Mouse (Mus musculus) MEL (cell line): ENCODE data around the gene Scrn3. TPM values are rescaled to one million over a fixed set of nuclear protein-coding genes. Genes with fewer than 3 reads are reported as not detected.

ENCODE experiments used
- DNase-seq: peaks from one replicate; pipeline ENCODE4 v3.0.0; 2011; ENCODE audit warnings: low read depth, low spot score
- H3K27ac ChIP-seq: 2 replicates; pipeline ENCODE4 v1.5.1; 2012; ENCODE audit warnings: low read depth, mild to moderate bottlenecking, control low read depth, low read length, moderate library complexity; ENCODE audit not compliant: control insufficient read depth
- H3K27me3 ChIP-seq, 2 experiments: fragments of 150-350 bp in 1 of 2; sonication (generic) in 1 of 2; 2 replicates each; pipeline ENCODE4 v1.6.1; 2012; ENCODE audit warnings: low read length in 2 of 2, mild to moderate bottlenecking in 2 of 2, improper control_type of control experiment in 1 of 2, moderate library complexity in 1 of 2; ENCODE audit not compliant: insufficient read depth in 2 of 2, control insufficient read depth in 1 of 2
- H3K36me3 ChIP-seq, 2 experiments: 2 replicates each; pipeline ENCODE4 v1.6.1; 2012 to 2014; ENCODE audit warnings: low read length in 2 of 2, improper control_type of control experiment in 1 of 2, inconsistent platforms in 1 of 2, mild to moderate bottlenecking in 1 of 2; ENCODE audit not compliant: insufficient read depth in 2 of 2, control insufficient read depth in 1 of 2
- H3K4me1 ChIP-seq, 2 experiments: fragments of 150-350 bp in 1 of 2; sonication (generic) in 1 of 2; 2 replicates each; pipeline ENCODE4 v1.6.1; 2012; ENCODE audit warnings: low read length in 2 of 2, improper control_type of control experiment in 1 of 2, mild to moderate bottlenecking in 1 of 2; ENCODE audit not compliant: insufficient read depth in 2 of 2, control insufficient read depth in 1 of 2
- H3K4me3 ChIP-seq, 2 experiments: fragments of 150-350 bp in 1 of 2; sonication (generic) in 1 of 2; 2 replicates each; pipeline ENCODE4 v1.5.1; 2012; ENCODE audit warnings: low read depth in 2 of 2, low read length in 2 of 2, mild to moderate bottlenecking in 2 of 2, moderate library complexity in 2 of 2, control low read depth in 1 of 2, improper control_type of control experiment in 1 of 2; ENCODE audit not compliant: control insufficient read depth in 1 of 2, insufficient read depth in 1 of 2
- H3K79me2 ChIP-seq: 2 replicates; pipeline ENCODE4 v1.6.1; 2012; ENCODE audit warnings: mild to moderate bottlenecking, low read length, moderate library complexity; ENCODE audit not compliant: control insufficient read depth, poor library complexity, insufficient read depth
- H3K9ac ChIP-seq: 2 replicates; pipeline ENCODE4 v1.6.1; 2012; ENCODE audit warnings: low read depth, mild to moderate bottlenecking, control low read depth, low read length, moderate library complexity; ENCODE audit not compliant: control insufficient read depth, poor library complexity, severe bottlenecking
- H3K9me3 ChIP-seq: fragments of 150-350 bp; sonication (generic); replicated peaks from 2 replicates; pipeline ENCODE4 v1.6.1; 2012; ENCODE audit warnings: mild to moderate bottlenecking, low read length, improper control_type of control experiment, moderate library complexity; ENCODE audit not compliant: insufficient read depth
- CHD2 ChIP-seq: IDR thresholded peaks from 2 replicates; pipeline ENCODE4 v1.6.1; 2011; ENCODE audit warnings: low read length, improper control_type of control experiment
- CTCF ChIP-seq, 3 experiments: IDR thresholded peaks in 2 of 3; conservative IDR thresholded peaks in 1 of 3; 2 replicates each; pipeline ENCODE4 v1.5.1; 2011 to 2012; ENCODE audit warnings: low read length in 3 of 3, low read depth in 2 of 3, mild to moderate bottlenecking in 2 of 3, improper control_type of control experiment in 1 of 3, inconsistent platforms in 1 of 3, mixed read lengths in 1 of 3, moderate library complexity in 1 of 3; ENCODE audit not compliant: control insufficient read depth in 1 of 3, insufficient read depth in 1 of 3, poor library complexity in 1 of 3, severe bottlenecking in 1 of 3
- ETS1 ChIP-seq: IDR thresholded peaks from 2 replicates; pipeline ENCODE4 v1.6.1; 2012; ENCODE audit warnings: low read depth, mild to moderate bottlenecking, inconsistent platforms, low read length, improper control_type of control experiment, moderate library complexity
- GATA1 ChIP-seq: IDR thresholded peaks from 2 replicates; pipeline ENCODE4 v1.6.1; 2011; ENCODE audit warnings: low read depth, low read length, improper control_type of control experiment
- MAX ChIP-seq: IDR thresholded peaks from 2 replicates; pipeline ENCODE4 v1.6.1; 2011; ENCODE audit warnings: low read length, improper control_type of control experiment
- MEF2A ChIP-seq: IDR thresholded peaks from 2 replicates; pipeline ENCODE4 v1.6.1; 2014; ENCODE audit warnings: low read depth, mild to moderate bottlenecking, inconsistent platforms, low read length, improper control_type of control experiment; ENCODE audit not compliant: poor library complexity, insufficient replicate concordance, severe bottlenecking; ENCODE audit errors: extremely low read depth
- MXI1 ChIP-seq: IDR thresholded peaks from 2 replicates; pipeline ENCODE4 v1.6.1; 2011; ENCODE audit warnings: mild to moderate bottlenecking, low read depth, low read length, improper control_type of control experiment
- MYB ChIP-seq: IDR thresholded peaks from 2 replicates; pipeline ENCODE4 v1.6.1; 2011; ENCODE audit warnings: mild to moderate bottlenecking, low read depth, low read length, improper control_type of control experiment
- MYC ChIP-seq: IDR thresholded peaks from 2 replicates; pipeline ENCODE4 v1.6.1; 2011; ENCODE audit warnings: low read depth, mild to moderate bottlenecking, low read length, improper control_type of control experiment, moderate library complexity
- POLR2A ChIP-seq, 2 experiments: IDR thresholded peaks; 2 replicates each; pipeline ENCODE4 v1.6.1; 2011 to 2012; ENCODE audit warnings: low read length in 2 of 2, mild to moderate bottlenecking in 2 of 2, control low read depth in 1 of 2, improper control_type of control experiment in 1 of 2, low read depth in 1 of 2, moderate library complexity in 1 of 2; ENCODE audit not compliant: control insufficient read depth in 1 of 2, insufficient read depth in 1 of 2, poor library complexity in 1 of 2
- TBP ChIP-seq: IDR thresholded peaks from 2 replicates; pipeline ENCODE4 v1.8.0; 2011; ENCODE audit warnings: low read depth, low read length, improper control_type of control experiment
- USF1 ChIP-seq: IDR thresholded peaks from 2 replicates; pipeline ENCODE4 v1.6.1; 2014; ENCODE audit warnings: low read depth, mild to moderate bottlenecking, inconsistent platforms, low read length, improper control_type of control experiment, moderate library complexity
- ZC3H11A ChIP-seq: IDR thresholded peaks from 2 replicates; pipeline ENCODE4 v1.6.1; 2012; ENCODE audit warnings: low read depth, mild to moderate bottlenecking, inconsistent platforms, low read length, improper control_type of control experiment
- ZKSCAN1 ChIP-seq: IDR thresholded peaks from 2 replicates; pipeline ENCODE4 v1.6.1; 2012; ENCODE audit warnings: low read depth, mild to moderate bottlenecking, inconsistent platforms, low read length, improper control_type of control experiment, moderate library complexity
- ZMIZ1 ChIP-seq: IDR thresholded peaks from 2 replicates; pipeline ENCODE4 v1.6.1; 2012; ENCODE audit warnings: low read depth, mild to moderate bottlenecking, inconsistent platforms, low read length, improper control_type of control experiment, moderate library complexity
- ZNF384 ChIP-seq: IDR thresholded peaks from 2 replicates; pipeline ENCODE4 v1.6.1; 2012; ENCODE audit warnings: low read depth, mild to moderate bottlenecking, inconsistent platforms, low read length, improper control_type of control experiment
- polyA plus RNA-seq, 2 experiments: library from polyadenylated mRNA; stranded (reverse) in 1 of 2; unstranded in 1 of 2; fragments of >175 nt in 1 of 2; fragments of >200 nt in 1 of 2; gene quantifications; 2 replicates each; pipeline versions ENCODE4 v1.2.1 to v1.2.4; 2012; ENCODE audit warnings: low replicate concordance in 2 of 2, low read depth in 1 of 2; ENCODE audit not compliant: insufficient read length in 2 of 2, insufficient read depth in 1 of 2, missing spikeins in 1 of 2
- total RNA-seq: library from RNA; depleted of rRNA; stranded (reverse); fragments of 300-350 nt; gene quantifications from 2 replicates; pipeline ENCODE4 v1.2.3, GENCODE M21; 2012

Gene Scrn3
- total and polyA plus RNA-seq, 3 experiments = 3.2 to 7.7 TPM; not detected in 1

DNA sequence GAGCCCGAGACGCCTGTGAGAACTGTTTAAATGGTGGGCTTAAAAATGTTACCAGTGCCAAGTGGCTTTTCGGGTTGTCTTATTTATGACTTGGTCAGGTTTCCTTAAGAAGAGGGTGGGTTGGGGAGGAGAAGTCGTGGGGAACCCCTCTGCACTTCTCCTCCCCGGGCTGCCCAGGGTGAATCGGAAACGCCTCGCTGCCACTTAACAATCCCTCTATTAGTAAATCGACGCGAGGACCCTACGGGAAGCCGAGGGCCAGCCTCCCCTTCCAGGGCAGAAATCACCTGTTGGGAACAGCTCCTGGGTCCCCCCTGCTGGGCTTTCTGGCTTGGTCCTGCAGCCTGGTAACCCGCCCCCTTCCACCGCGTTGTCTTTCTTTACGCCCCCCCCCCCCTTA, 42.7 kb upstream of the Scrn3 start:
- Histone ChIP-seq H3K27ac (no peak overlapping the region), H3K27me3 (no peaks in the 10 kb centered on the region), H3K79me2 (no peaks in the 10 kb centered on the region), H3K9me3 (no peaks in the 10 kb centered on the region), H3K9ac (no peak overlapping the region), H3K4me1 (no peaks in the 10 kb centered on the region), H3K36me3 (no peaks in the 10 kb centered on the region), H3K4me3 (no peak overlapping the region)
- no peak for DNase-seq
- TF ChIP-seq USF1 = no peak
- no peak for TF ChIP-seq ETS1
- TF ChIP-seq MXI1 = no peak
- TF ChIP-seq POLR2A (IDR thresholded peaks at IDR 0.05; ENCODE audit: control insufficient read depth in 1 of 2, insufficient read depth in 1 of 2, low read depth in 1 of 2, low read length in 2 of 2, poor library complexity in 1 of 2) = no peak
- no peak for TF ChIP-seq MAX
- TF ChIP-seq ZC3H11A = no peak
- no peak for TF ChIP-seq MYC
- no peak for TF ChIP-seq CHD2
- no peak for TF ChIP-seq CTCF (IDR thresholded peaks at IDR 0.05 in 2 of 3, conservative IDR thresholded peaks at IDR 0.05 in 1 of 3; ENCODE audit: control insufficient read depth in 1 of 3, insufficient read depth in 1 of 3, low read depth in 2 of 3, low read length in 3 of 3, poor library complexity in 1 of 3, severe bottlenecking in 1 of 3)
- no peak for TF ChIP-seq GATA1
- TF ChIP-seq ZMIZ1 = no peak
- no peak for TF ChIP-seq ZNF384
- no peak for TF ChIP-seq MYB

DNA sequence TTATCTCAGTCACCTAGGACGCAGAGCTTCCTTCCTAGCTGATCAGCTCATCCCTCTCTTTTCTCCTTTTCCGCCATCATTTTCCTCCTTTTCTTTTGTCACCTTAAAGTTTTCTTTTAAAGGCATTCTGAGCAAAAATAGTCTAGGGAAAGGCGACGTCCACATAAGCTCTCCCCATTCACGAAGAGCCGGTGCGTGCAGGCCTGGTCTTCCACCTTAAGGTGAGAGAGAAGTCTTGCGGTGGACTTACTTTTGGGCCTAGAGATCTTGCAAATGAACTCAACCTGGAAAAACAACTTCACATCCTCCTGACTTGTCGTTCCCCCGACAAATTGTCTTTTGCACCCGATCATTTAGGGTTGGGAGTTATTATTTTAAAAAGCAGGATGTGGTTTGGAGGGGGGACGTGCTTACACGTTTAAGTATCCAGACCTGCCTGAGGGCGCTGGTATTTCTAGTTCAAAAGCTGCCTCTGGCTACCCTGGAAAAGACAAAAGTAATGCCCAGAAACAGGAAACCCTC, 42.3 kb upstream of the Scrn3 start:
- Histone ChIP-seq H3K27me3 (no peaks in the 10 kb centered on the region), H3K27ac (no peak overlapping the region), H3K4me1 (no peaks in the 10 kb centered on the region), H3K36me3 (no peaks in the 10 kb centered on the region), H3K9me3 (no peaks in the 10 kb centered on the region), H3K4me3 (no peak overlapping the region), H3K79me2 (no peaks in the 10 kb centered on the region), H3K9ac (no peak overlapping the region)
- TF ChIP-seq MEF2A (no peak), POLR2A (IDR thresholded peaks at IDR 0.05; ENCODE audit: control insufficient read depth in 1 of 2, insufficient read depth in 1 of 2, low read depth in 1 of 2, low read length in 2 of 2, poor library complexity in 1 of 2) (no peak), USF1 (no peak), ZKSCAN1 (no peak), TBP (no peak)
- DNase-seq = no peak
